26 mouse cellular contexts compared by ENCODE assay signal in the genomic region with DNA sequence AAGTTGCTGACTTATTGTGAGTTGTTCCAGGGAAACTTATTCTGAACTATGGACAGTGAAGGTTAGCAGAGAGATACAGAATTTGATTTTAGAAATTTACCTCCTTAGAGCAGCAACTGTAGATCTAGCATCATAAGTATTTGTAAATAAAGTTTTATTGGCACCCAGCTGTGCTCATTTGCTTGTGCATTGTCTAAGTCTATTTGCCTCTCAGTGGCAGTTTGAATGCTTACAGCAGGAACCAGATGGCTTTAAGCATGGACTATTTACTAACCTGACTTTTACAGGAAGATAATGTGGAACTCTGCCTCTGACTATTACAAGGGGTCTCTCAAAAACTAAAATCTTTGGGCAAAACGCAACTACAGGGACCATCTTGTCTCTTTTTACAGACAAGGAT.
"Had no signal": no experiment of that assay in that cellular context is flagged by ENCODE, and none has a peak within 500 bp of the region (broad histone marks: within the 10 kb centered on the region; RNA-seq: fewer than 3 reads in every experiment).

No protein-coding gene starts in this region.

- H3K36me3 ChIP-seq: embryonic facial prominence, embryonic 10.5 days; embryonic facial prominence, embryonic 12.5 days; embryonic facial prominence, embryonic 13.5 days; embryonic facial prominence, embryonic 15.5 days; forebrain, embryonic 10.5 days; forebrain, embryonic 12.5 days; forebrain, embryonic 15.5 days had no signal

- DNase-seq: cerebellum, adult 9-11 months; cerebellum, postnatal 10 days; cerebellum, postnatal 14 days; cerebellum, postnatal 25 days; cerebellum, postnatal 36 days; embryo, embryonic 11 days; forebrain, postnatal 0 days; gastrocnemius, adult 2 months; gastrocnemius, postnatal 10 days; gastrocnemius, postnatal 14 days; gastrocnemius, postnatal 25 days; gastrocnemius, postnatal 36 days; heart, adult 11 months; heart, adult 18-20 months; heart, adult 2 months had no signal

- H3K27me3 ChIP-seq: embryonic facial prominence, embryonic 12.5 days; embryonic facial prominence, embryonic 13.5 days; embryonic facial prominence, embryonic 15.5 days; forebrain, embryonic 13.5 days; forebrain, embryonic 15.5 days had no signal

- H3K4me2 ChIP-seq: embryonic facial prominence, embryonic 12.5 days; embryonic facial prominence, embryonic 13.5 days; embryonic facial prominence, embryonic 15.5 days; forebrain, embryonic 12.5 days; forebrain, embryonic 13.5 days; forebrain, embryonic 15.5 days had no signal

- ATAC-seq: forebrain, embryonic 13.5 days; forebrain, embryonic 14.5 days; forebrain, embryonic 15.5 days; forebrain, embryonic 16.5 days; forebrain, postnatal 0 days had no signal

- H3K27ac ChIP-seq: embryonic facial prominence, embryonic 10.5 days; embryonic facial prominence, embryonic 12.5 days; embryonic facial prominence, embryonic 13.5 days; embryonic facial prominence, embryonic 15.5 days; forebrain, embryonic 10.5 days; forebrain, embryonic 12.5 days; forebrain, embryonic 13.5 days; forebrain, embryonic 15.5 days; gastrocnemius, adult 2 months; heart, adult 2 months had no signal

- H3K9me3 ChIP-seq: embryonic facial prominence, embryonic 10.5 days; embryonic facial prominence, embryonic 12.5 days; embryonic facial prominence, embryonic 13.5 days; embryonic facial prominence, embryonic 15.5 days; forebrain, embryonic 10.5 days; forebrain, embryonic 12.5 days; forebrain, embryonic 13.5 days; forebrain, embryonic 15.5 days had no signal

- H3K9ac ChIP-seq: embryonic facial prominence, embryonic 12.5 days; embryonic facial prominence, embryonic 13.5 days; embryonic facial prominence, embryonic 15.5 days; forebrain, embryonic 12.5 days; forebrain, embryonic 13.5 days; forebrain, embryonic 15.5 days; forebrain, postnatal 0 days had no signal

- H3K4me3 ChIP-seq: embryonic facial prominence, embryonic 10.5 days; embryonic facial prominence, embryonic 12.5 days; embryonic facial prominence, embryonic 13.5 days; embryonic facial prominence, embryonic 15.5 days; erythroblast, embryonic 14.5 days; forebrain, embryonic 10.5 days; forebrain, embryonic 12.5 days; forebrain, embryonic 13.5 days; forebrain, embryonic 15.5 days; gastrocnemius, adult 2 months; heart, adult 2 months had no signal

- H3K4me1 ChIP-seq: forebrain, embryonic 15.5 days had no signal
